Mouse (Mus musculus) adrenal gland, postnatal 4 days (tissue): ENCODE results near the gene Olfr1494. TPM values are rescaled to one million over a fixed set of nuclear protein-coding genes. Genes with fewer than 3 reads are reported as not detected.

Experiments
- DNase-seq, 2 experiments: peaks; one replicate each; pipeline ENCODE4 v3.0.0; 2021 to 2022; ENCODE audit warnings: low spot score in 2 of 2, mixed read lengths in 2 of 2
- long read RNA-seq, 2 experiments: library from polyadenylated mRNA; stranded (forward); transcript quantifications; one replicate each; pipeline ENCODE4 v2.0.0; 2021
- total RNA-seq, 2 experiments: library from RNA; stranded (reverse); gene quantifications; 2 replicates each; pipeline ENCODE4 v1.2.3; 2021

Olfr1494 gene
- total RNA-seq = not detected
- long read RNA-seq, experiment 1 = 0 reads
- long read RNA-seq, experiment 2 = 0 reads

GRCm38 (mm10) chr19:13739428-13739827 is at the start of gene Olfr1494:
Gene Olfr1494 (plus strand): TSS chr19:13739728.
- DNase-seq = no peak

GRCm38 (mm10) chr19:13696968-13697367 is 42.6 kb upstream of the Olfr1494 start, which contains the start of gene Olfr1491:
Gene Olfr1491 (plus strand): TSS chr19:13697268.
- no peak for DNase-seq

- no peak for DNase-seq
Measured at GRCm38 (mm10) chr19:13722978-13723377, 16.6 kb upstream of the Olfr1494 start, which contains the start of gene Olfr1493-ps1. Gene Olfr1493-ps1 (plus strand): TSS chr19:13723278.

DNA sequence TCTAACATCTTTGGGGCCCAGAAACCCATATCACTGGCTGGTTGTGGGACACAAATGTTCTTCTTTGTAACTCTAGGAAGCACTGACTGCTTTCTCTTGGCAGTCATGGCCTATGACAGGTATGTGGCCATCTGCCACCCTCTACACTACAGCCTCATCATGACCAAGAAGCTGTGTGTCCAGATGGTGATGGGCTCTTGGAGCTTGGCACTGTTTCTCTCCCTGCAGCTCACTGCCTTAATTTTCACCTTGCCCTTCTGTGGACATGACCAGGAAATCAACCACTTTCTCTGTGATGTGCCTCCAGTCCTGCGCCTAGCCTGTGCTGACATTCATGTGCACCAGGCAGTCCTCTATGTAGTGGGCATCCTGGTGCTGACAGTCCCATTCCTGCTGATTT is 9.8 kb downstream of the Olfr1494 start:
- no peak for DNase-seq

DNA sequence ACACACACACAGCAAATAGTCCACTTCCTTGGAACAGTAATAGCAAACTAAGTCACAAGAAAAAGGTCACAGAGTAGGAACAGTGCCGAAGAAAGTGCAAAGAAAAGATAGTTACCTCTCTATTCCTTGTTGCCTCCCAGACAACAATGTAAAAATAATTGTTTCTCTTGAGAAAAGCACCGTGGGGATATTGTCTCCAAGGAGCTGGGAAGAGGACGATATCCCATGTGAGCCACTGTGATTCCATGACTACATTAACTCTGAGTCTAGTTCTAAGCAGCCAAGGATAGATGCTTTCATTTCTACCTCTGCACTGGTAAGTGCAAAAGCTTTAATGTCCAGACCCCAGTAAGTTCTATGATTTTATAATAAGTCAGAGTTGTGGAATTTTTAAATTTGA is 24.8 kb downstream of the Olfr1494 start, which contains the start of gene Olfr1495:
Gene Olfr1495 (plus strand): TSS at position 301 of the 400 bp plus-strand sequence.
- DNase-seq = no peak

DNA sequence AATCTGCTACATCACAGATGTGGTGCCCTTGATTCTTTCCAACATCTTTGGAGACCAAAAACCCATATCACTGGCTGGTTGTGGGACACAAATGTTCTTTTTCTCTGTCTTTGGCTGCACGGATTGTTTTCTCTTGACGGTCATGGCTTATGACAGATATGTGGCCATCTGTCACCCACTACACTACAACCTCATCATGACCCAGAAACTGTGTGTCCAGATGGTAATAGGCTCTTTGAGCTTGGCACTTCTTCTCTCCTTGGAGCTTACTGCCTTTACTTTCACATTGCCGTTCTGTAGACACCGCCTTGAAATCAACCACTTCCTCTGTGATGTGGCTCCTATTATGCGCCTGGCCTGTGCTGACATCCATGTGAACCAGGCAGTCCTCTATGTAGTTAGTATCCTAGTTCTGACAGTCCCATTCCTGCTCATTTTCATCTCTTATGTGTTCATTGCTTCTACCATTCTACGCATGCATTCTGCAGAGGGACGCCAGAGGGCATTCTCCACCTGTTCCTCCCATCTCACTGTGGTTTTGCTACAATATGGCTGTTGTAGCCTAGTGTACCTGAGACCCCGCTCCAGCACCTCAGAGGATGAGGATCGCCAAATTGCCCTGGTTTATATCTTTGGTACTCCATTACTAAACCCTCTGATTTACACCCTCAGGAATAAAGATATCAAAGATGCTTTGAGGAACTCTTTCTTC is 29.2 kb downstream of the Olfr1494 start:
- DNase-seq = no peak

DNA sequence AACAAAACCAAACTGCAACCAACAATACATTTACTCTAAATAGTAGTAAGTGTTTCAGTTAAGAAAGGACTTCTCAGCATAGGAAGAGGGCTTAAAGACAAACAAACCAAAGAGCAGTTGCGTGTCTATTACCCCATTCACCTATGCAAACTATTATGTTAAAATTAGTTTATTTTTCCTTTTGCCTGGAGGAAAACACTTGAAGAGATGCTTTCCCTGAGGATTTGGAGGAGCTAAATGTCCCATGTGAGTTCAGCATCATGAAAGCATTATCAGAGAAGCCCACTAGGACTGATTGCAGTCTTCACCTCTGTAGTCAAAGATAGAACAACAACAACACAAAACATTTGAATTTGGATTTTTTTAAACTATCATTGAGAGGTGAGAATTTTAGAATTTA is 38.0 kb downstream of the Olfr1494 start, which contains the start of gene Olfr1496:
Gene Olfr1496 (plus strand): TSS at position 301 of the 400 bp plus-strand sequence.
- DNase-seq = no peak

GRCm38 (mm10) chr19:13798102-13798501 is 58.6 kb downstream of the Olfr1494 start, which contains the start of gene Olfr1497:
Gene Olfr1497 (minus strand): TSS chr19:13798202.
- DNase-seq = no peak

Other genes with a start within 250 kb of the Olfr1494 start
- gene Olfr1477, start 239.2 kb upstream of the Olfr1494 start, total RNA-seq = not detected
- not detected for gene Olfr1480, start 211.8 kb upstream of the Olfr1494 start, total RNA-seq
- gene Olfr1484, start 156.2 kb upstream of the Olfr1494 start, total RNA-seq = not detected
- gene Olfr1487, start 122.4 kb upstream of the Olfr1494 start, total RNA-seq = not detected
- not detected for gene Olfr1489, start 108.1 kb upstream of the Olfr1494 start, total RNA-seq
- gene Olfr1490, start 88.6 kb upstream of the Olfr1494 start, total RNA-seq = not detected
- not detected for gene Olfr1491, start 42.5 kb upstream of the Olfr1494 start, total RNA-seq
- gene Olfr1493-ps1, start 16.4 kb upstream of the Olfr1494 start, total RNA-seq = not detected
- not detected for gene Olfr1495, start 24.9 kb downstream of the Olfr1494 start, total RNA-seq
- not detected for gene Olfr1496, start 38.1 kb downstream of the Olfr1494 start, total RNA-seq
- gene Olfr1497, start 58.5 kb downstream of the Olfr1494 start, total RNA-seq = not detected
- gene Olfr1499, start 79.7 kb downstream of the Olfr1494 start, total RNA-seq = not detected
- not detected for gene Olfr1500, start 90.8 kb downstream of the Olfr1494 start, total RNA-seq
- gene Olfr1501, start 111.0 kb downstream of the Olfr1494 start, total RNA-seq = not detected
- gene Olfr1502, start 122.1 kb downstream of the Olfr1494 start, total RNA-seq = not detected
- gene Olfr1504, start 158.2 kb downstream of the Olfr1494 start, total RNA-seq = not detected
- gene Olfr1505, start 173.8 kb downstream of the Olfr1494 start, total RNA-seq = not detected